Mouse (Mus musculus): Measurements from ENCODE around the gene Aurka. TPM values are rescaled to one million over a fixed set of nuclear protein-coding genes. Genes with fewer than 3 reads are reported as not detected.
A peak's percentile ranks its signal among the peaks of the same experiment; 100 is the strongest.

The Aurka gene
- polyA plus RNA-seq, 1 experiment from 2014 or later: 8.4 TPM

- no peaks in the 10 kb centered on the region for H3K9me3 ChIP-seq (ENCODE audit: control insufficient read depth, low read length)
- WGBS: 51% methylated on average over 8 of the region's 8 CpGs
- H3K4me1 ChIP-seq (ENCODE audit: control insufficient read depth, insufficient read depth, low read length): peaks cover 6% of the 10 kb centered on the region
- no peaks in the 10 kb centered on the region for H3K36me3 ChIP-seq (ENCODE audit: control insufficient read depth, insufficient read depth, low read length)
- no peaks in the 10 kb centered on the region for H3K27me3 ChIP-seq (ENCODE audit: control insufficient read depth, insufficient read depth, low read length)
- peak overlapping the region; percentile 98 for H3K4me2 ChIP-seq (ENCODE audit: low read depth, low read length)
- peak overlapping the region; percentile 59 for H3K4me3 ChIP-seq (ENCODE audit: low read depth, low read length)
- H3K9ac ChIP-seq (replicated peaks; ENCODE audit: low read depth, low read length): no peak overlapping the region
- no peak for ATAC-seq (ENCODE audit: low read depth)
- no peak overlapping the region for H3K27ac ChIP-seq (ENCODE audit: low read depth, low read length)
Measured at GRCm38 (mm10) chr2:172346933-172347611, 23.3 kb downstream of the Aurka start.

GRCm38 (mm10) chr2:172346034-172346929 lies 24.1 kb downstream of the Aurka start:
- Histone ChIP-seq H3K36me3 (ENCODE audit: control insufficient read depth, insufficient read depth, low read length) (no peaks in the 10 kb centered on the region), H3K27me3 (ENCODE audit: control insufficient read depth, insufficient read depth, low read length) (no peaks in the 10 kb centered on the region), H3K9me3 (ENCODE audit: control insufficient read depth, low read length) (no peaks in the 10 kb centered on the region), H3K4me3 (ENCODE audit: low read depth, low read length) (peak overlapping the region; percentile 59), H3K4me2 (ENCODE audit: low read depth, low read length) (peak overlapping the region; percentile 98), H3K9ac (replicated peaks; ENCODE audit: low read depth, low read length) (peak overlapping the region; percentile 66), H3K27ac (ENCODE audit: low read depth, low read length) (peak overlapping the region; percentile 50; the same call in 1 of the 2 replicates), H3K4me1 (ENCODE audit: control insufficient read depth, insufficient read depth, low read length) (peaks cover 6% of the 10 kb centered on the region)
- peak; percentile 18 for ATAC-seq (ENCODE audit: low read depth)
- WGBS: 10% methylated on average over 31 of the region's 31 CpGs

- peak; percentile 91 for ATAC-seq (ENCODE audit: low read depth)
- H3K4me1 ChIP-seq (ENCODE audit: control insufficient read depth, insufficient read depth, low read length): peaks cover 6% of the 10 kb centered on the region
- peak within 1 kb of the TSS; percentile 50; the same call in 1 of the 2 replicates for H3K27ac ChIP-seq (ENCODE audit: low read depth, low read length)
- WGBS: under 1% methylated on average over 30 of the region's 35 CpGs
- peak within 1 kb of the TSS; percentile 66 for H3K9ac ChIP-seq (replicated peaks; ENCODE audit: low read depth, low read length)
- H3K9me3 ChIP-seq (ENCODE audit: control insufficient read depth, low read length): no peaks in the 10 kb centered on the region
- no peaks in the 10 kb centered on the region for H3K27me3 ChIP-seq (ENCODE audit: control insufficient read depth, insufficient read depth, low read length)
- H3K4me2 ChIP-seq (ENCODE audit: low read depth, low read length): peak within 1 kb of the TSS; percentile 98
- no peaks in the 10 kb centered on the region for H3K36me3 ChIP-seq (ENCODE audit: control insufficient read depth, insufficient read depth, low read length)
- H3K4me3 ChIP-seq (ENCODE audit: low read depth, low read length): peak within 1 kb of the TSS; percentile 59
Measured at GRCm38 (mm10) chr2:172345258-172345738, 25.0 kb downstream of the Aurka start, which contains the start of gene Fam210b. Gene Fam210b, plus strand, starts transcription at chr2:172345565.

- Histone ChIP-seq H3K36me3 (ENCODE audit: control insufficient read depth, insufficient read depth, low read length) (no peaks in the 10 kb centered on the region), H3K27me3 (ENCODE audit: control insufficient read depth, insufficient read depth, low read length) (no peaks in the 10 kb centered on the region), H3K27ac (ENCODE audit: low read depth, low read length) (no peak overlapping the region), H3K9ac (replicated peaks; ENCODE audit: low read depth, low read length) (no peak overlapping the region), H3K4me3 (ENCODE audit: low read depth, low read length) (no peak overlapping the region), H3K4me1 (ENCODE audit: control insufficient read depth, insufficient read depth, low read length) (peaks cover 6% of the 10 kb centered on the region), H3K4me2 (ENCODE audit: low read depth, low read length) (peak overlapping the region; percentile 98), H3K9me3 (ENCODE audit: control insufficient read depth, low read length) (no peaks in the 10 kb centered on the region)
- no peak for ATAC-seq (ENCODE audit: low read depth)
- WGBS: 43% methylated on average over 5 of the region's 5 CpGs
Measured at GRCm38 (mm10) chr2:172344669-172345068, 25.7 kb downstream of the Aurka start.

- WGBS: 91% methylated on average over 7 of the region's 7 CpGs
Measured at GRCm38 (mm10) chr2:172343751-172344150, 26.6 kb downstream of the Aurka start.

GRCm38 (mm10) chr2:172341606-172342005 lies 28.7 kb downstream of the Aurka start:
- ATAC-seq (ENCODE audit: low read depth): no peak

More at GRCm38 (mm10) chr2:172343751-172344150, 26.6 kb downstream of the Aurka start:
- Histone ChIP-seq H3K36me3 (ENCODE audit: control insufficient read depth, insufficient read depth, low read length) (no peaks in the 10 kb centered on the region), H3K27ac (ENCODE audit: low read depth, low read length) (no peak overlapping the region), H3K27me3 (ENCODE audit: control insufficient read depth, insufficient read depth, low read length) (no peaks in the 10 kb centered on the region), H3K9ac (replicated peaks; ENCODE audit: low read depth, low read length) (no peak overlapping the region), H3K4me1 (ENCODE audit: control insufficient read depth, insufficient read depth, low read length) (peaks cover 6% of the 10 kb centered on the region; the same call in 1 of the 2 replicates), H3K9me3 (ENCODE audit: control insufficient read depth, low read length) (no peaks in the 10 kb centered on the region), H3K4me2 (ENCODE audit: low read depth, low read length) (no peak overlapping the region), H3K4me3 (ENCODE audit: low read depth, low read length) (no peak overlapping the region)
- ATAC-seq (ENCODE audit: low read depth): no peak

GRCm38 (mm10) chr2:172340936-172341335 lies 29.4 kb downstream of the Aurka start:
- H3K4me2 ChIP-seq (ENCODE audit: low read depth, low read length): no peak overlapping the region
- H3K27me3 ChIP-seq (ENCODE audit: control insufficient read depth, insufficient read depth, low read length): no peaks in the 10 kb centered on the region
- no peaks in the 10 kb centered on the region for H3K9me3 ChIP-seq (ENCODE audit: control insufficient read depth, low read length)
- H3K36me3 ChIP-seq (ENCODE audit: control insufficient read depth, insufficient read depth, low read length): no peaks in the 10 kb centered on the region
- 34% methylated on average over 3 of the region's 3 CpGs for WGBS
- no peak overlapping the region for H3K27ac ChIP-seq (ENCODE audit: low read depth, low read length)
- no peak overlapping the region for H3K4me3 ChIP-seq (ENCODE audit: low read depth, low read length)
- H3K9ac ChIP-seq (replicated peaks; ENCODE audit: low read depth, low read length): no peak overlapping the region
- no peak for ATAC-seq (ENCODE audit: low read depth)
- no peaks in the 10 kb centered on the region for H3K4me1 ChIP-seq (ENCODE audit: control insufficient read depth, insufficient read depth, low read length)

More at GRCm38 (mm10) chr2:172341606-172342005, 28.7 kb downstream of the Aurka start:
- Histone ChIP-seq H3K4me2 (ENCODE audit: low read depth, low read length) (no peak overlapping the region), H3K4me1 (ENCODE audit: control insufficient read depth, insufficient read depth, low read length) (peaks cover 6% of the 10 kb centered on the region; the same call in 1 of the 2 replicates), H3K9me3 (ENCODE audit: control insufficient read depth, low read length) (no peaks in the 10 kb centered on the region), H3K9ac (replicated peaks; ENCODE audit: low read depth, low read length) (no peak overlapping the region), H3K27me3 (ENCODE audit: control insufficient read depth, insufficient read depth, low read length) (no peaks in the 10 kb centered on the region), H3K27ac (ENCODE audit: low read depth, low read length) (no peak overlapping the region), H3K4me3 (ENCODE audit: low read depth, low read length) (no peak overlapping the region), H3K36me3 (ENCODE audit: control insufficient read depth, insufficient read depth, low read length) (no peaks in the 10 kb centered on the region)
- WGBS: 38% methylated on average over 5 of the region's 5 CpGs

GRCm38 (mm10) chr2:172338206-172338942 lies 32.0 kb downstream of the Aurka start:
- Histone ChIP-seq H3K4me2 (ENCODE audit: low read depth, low read length) (no peak overlapping the region), H3K27me3 (ENCODE audit: control insufficient read depth, insufficient read depth, low read length) (no peaks in the 10 kb centered on the region), H3K4me1 (ENCODE audit: control insufficient read depth, insufficient read depth, low read length) (no peaks in the 10 kb centered on the region), H3K9ac (replicated peaks; ENCODE audit: low read depth, low read length) (no peak overlapping the region), H3K9me3 (ENCODE audit: control insufficient read depth, low read length) (no peaks in the 10 kb centered on the region), H3K4me3 (ENCODE audit: low read depth, low read length) (no peak overlapping the region), H3K36me3 (ENCODE audit: control insufficient read depth, insufficient read depth, low read length) (no peaks in the 10 kb centered on the region), H3K27ac (ENCODE audit: low read depth, low read length) (no peak overlapping the region; the same call in 1 of the 2 replicates)
- no peak for ATAC-seq (ENCODE audit: low read depth)
- 73% methylated on average over 19 of the region's 19 CpGs for WGBS

All from neural tube, embryonic 14.5 days (tissue).